In genomic region chr5:123229296-123229695, GRCm38 (mm10) we compare ENCODE assay signal across 8 mouse cellular contexts. TPM values are rescaled to one million over a fixed set of nuclear protein-coding genes. Genes with fewer than 3 reads are reported as not detected.
DNase-seq lines count a peak whose midpoint lies in the region; ATAC-seq and TF ChIP-seq lines count a peak whose summit lies in the region.

No protein-coding gene starts in this region.

- H3K4me1 ChIP-seq in forebrain, embryonic 10.5 days: peaks cover 11% of the 10 kb centered on the region
- peaks cover 14% of the 10 kb centered on the region for H3K4me1 ChIP-seq in forebrain, embryonic 16.5 days (replicated peaks; ENCODE audit: control insufficient read depth, insufficient read depth, low read length)
- no peaks in the 10 kb centered on the region for H3K4me1 ChIP-seq in testis, adult 2 months (ENCODE audit: control insufficient read depth, insufficient read depth, low read length)
- peaks cover 70% of the 10 kb centered on the region for H3K4me1 ChIP-seq in liver, embryonic 13.5 days (replicated peaks)

- H3K9me3 ChIP-seq in forebrain, embryonic 10.5 days: no peaks in the 10 kb centered on the region
- no peaks in the 10 kb centered on the region for H3K9me3 ChIP-seq in forebrain, embryonic 16.5 days (ENCODE audit: control insufficient read depth, low read length)
- no peaks in the 10 kb centered on the region for H3K9me3 ChIP-seq in liver, embryonic 13.5 days (replicated peaks)

- H3K4me3 ChIP-seq in forebrain, embryonic 10.5 days: peak overlapping the region; percentile 79; the same call in 1 of the 2 replicates
- H3K4me3 ChIP-seq in forebrain, embryonic 16.5 days (replicated peaks; ENCODE audit: low read length): no peak overlapping the region
- peak overlapping the region; percentile 24; the same call in 1 of the 2 replicates for H3K4me3 ChIP-seq in testis, adult 2 months (ENCODE audit: control insufficient read depth, low read depth, low read length)
- H3K4me3 ChIP-seq in liver, embryonic 13.5 days (replicated peaks): peak overlapping the region; percentile 91

- no peak for TF ChIP-seq CTCF in testis, adult 2 months (IDR thresholded peaks at IDR 0.05; ENCODE audit: control insufficient read depth, insufficient read depth, insufficient replicate concordance, low read depth, low read length)

- H3K27me3 ChIP-seq in forebrain, embryonic 10.5 days (ENCODE audit: poor library complexity, severe bottlenecking): no peaks in the 10 kb centered on the region
- H3K27me3 ChIP-seq in forebrain, embryonic 16.5 days (replicated peaks; ENCODE audit: control insufficient read depth, insufficient read depth, low read length): no peaks in the 10 kb centered on the region
- no peaks in the 10 kb centered on the region for H3K27me3 ChIP-seq in testis, adult 2 months (ENCODE audit: control insufficient read depth, insufficient read depth, low read length)
- H3K27me3 ChIP-seq in liver, embryonic 13.5 days: no peaks in the 10 kb centered on the region

- peaks cover 24% of the 10 kb centered on the region for H3K36me3 ChIP-seq in forebrain, embryonic 10.5 days (replicated peaks)
- H3K36me3 ChIP-seq in forebrain, embryonic 16.5 days (ENCODE audit: control insufficient read depth, insufficient read depth): no peaks in the 10 kb centered on the region
- no peaks in the 10 kb centered on the region; the same call in 1 of the 2 replicates for H3K36me3 ChIP-seq in testis, adult 2 months (ENCODE audit: control insufficient read depth, insufficient read depth, low read length)
- H3K36me3 ChIP-seq in liver, embryonic 13.5 days: peaks cover 16% of the 10 kb centered on the region

- H3K27ac ChIP-seq in forebrain, embryonic 10.5 days: no peak overlapping the region
- H3K27ac ChIP-seq in forebrain, embryonic 16.5 days (ENCODE audit: low read length): no peak overlapping the region
- no peak overlapping the region for H3K27ac ChIP-seq in testis, adult 2 months (ENCODE audit: control insufficient read depth, insufficient read depth, low read depth, low read length)
- 0 out of 2 replicates have a peak overlapping the region, but pooled peaks have one; percentile 30 for H3K27ac ChIP-seq in liver, embryonic 13.5 days

- intact Hi-C loops in left cerebral cortex, postnatal 10 days (cut with DNase I): no loop called here

- DNase-seq in forebrain, embryonic 10.5 days (ENCODE audit: extremely low spot score, low spot score): no peak
- DNase-seq in testis, postnatal 14 days (ENCODE audit: low spot score): no peak
- no peak for DNase-seq in liver, embryonic 13.5 days
- no peak for DNase-seq in ovary, adult 18-20 months (ENCODE audit: low spot score)
- DNase-seq in left cerebral cortex, postnatal 10 days (ENCODE audit: extremely low spot score in 1 of 2, low spot score in 2 of 2): no peak
- no peak for DNase-seq in lung, postnatal 14 days

- H3K4me2 ChIP-seq in forebrain, embryonic 16.5 days (ENCODE audit: low read length): no peak overlapping the region; the same call in 1 of the 2 replicates
- H3K4me2 ChIP-seq in liver, embryonic 13.5 days: peak overlapping the region; percentile 85

- 90% methylated on average over 6 of the region's 6 CpGs for WGBS in forebrain, embryonic 10.5 days
- 87% methylated on average over 6 of the region's 6 CpGs for WGBS in forebrain, embryonic 16.5 days
- WGBS in liver, embryonic 13.5 days (ENCODE audit: insufficient replicate concordance): 76% methylated on average over 6 of the region's 6 CpGs

- no peak for ATAC-seq in forebrain, embryonic 16.5 days
- ATAC-seq in liver, embryonic 13.5 days (ENCODE audit: low read depth): no peak

- TF ChIP-seq POLR2A in testis, adult 2 months (IDR thresholded peaks at IDR 0.05; ENCODE audit: control insufficient read depth, low read depth, low read length): no peak

- no peak overlapping the region for H3K9ac ChIP-seq in forebrain, embryonic 16.5 days (replicated peaks; ENCODE audit: low read depth, low read length)
- peak overlapping the region; percentile 95 for H3K9ac ChIP-seq in liver, embryonic 13.5 days

RNA-seq across cellular contexts. Expression of gene Wdr66, which starts 22.6 kb away (rescaled TPM):
- polyA plus RNA-seq in forebrain, embryonic 10.5 days (2016; fragmentation: Nextera tagmentation; extraction: Ambion mirVana): 1.4 and 1.5 TPM in 2 replicates
- 1.5 and 1.9 TPM in 2 replicates for polyA plus RNA-seq in forebrain, embryonic 16.5 days (2015; fragmentation: Nextera tagmentation; extraction: Ambion mirVana)
- polyA plus RNA-seq in testis, adult 2 months (2012; rRNA removed): 45.1 and 46.7 TPM in 2 replicates
- polyA plus RNA-seq in liver, embryonic 13.5 days (2015; fragmentation: Nextera tagmentation; extraction: Ambion mirVana): 0.16 TPM in 1 of 2 replicates, not detected in the other
- 1 to 10 TPM; 6.3 to 7.2 TPM for total RNA-seq in left cerebral cortex, postnatal 10 days (2021)

RNA-seq across cellular contexts. Expression of gene Hpd, which starts 46.8 kb away (rescaled TPM):
- 0.31 TPM in 1 of 2 replicates, not detected in the other for polyA plus RNA-seq in forebrain, embryonic 10.5 days (2016; fragmentation: Nextera tagmentation; extraction: Ambion mirVana)
- polyA plus RNA-seq in forebrain, embryonic 16.5 days (2015; fragmentation: Nextera tagmentation; extraction: Ambion mirVana): not detected in 2 replicates
- 1.7 TPM in 2 replicates for polyA plus RNA-seq in testis, adult 2 months (2012; rRNA removed)
- 12.4 and 15.2 TPM in 2 replicates for polyA plus RNA-seq in liver, embryonic 13.5 days (2015; fragmentation: Nextera tagmentation; extraction: Ambion mirVana)
- total RNA-seq in left cerebral cortex, postnatal 10 days (2021): not detected

Comparison
In these comparisons a context has a peak if more than half of its experiments do, and no peak if none do; other contexts are left out.
1. RNA of gene Wdr66, which starts 22.6 kb away (polyA plus RNA-seq): 45.1 to 46.7 TPM in testis, adult 2 months; 1.5 to 1.9 TPM in forebrain, embryonic 16.5 days, 1.4 to 1.5 TPM in forebrain, embryonic 10.5 days and 0.16 TPM in liver, embryonic 13.5 days; every median in the first group is over 10 times any median in the second.